Mouse (Mus musculus): ENCODE measurements around the gene Ripor3.

DNA sequence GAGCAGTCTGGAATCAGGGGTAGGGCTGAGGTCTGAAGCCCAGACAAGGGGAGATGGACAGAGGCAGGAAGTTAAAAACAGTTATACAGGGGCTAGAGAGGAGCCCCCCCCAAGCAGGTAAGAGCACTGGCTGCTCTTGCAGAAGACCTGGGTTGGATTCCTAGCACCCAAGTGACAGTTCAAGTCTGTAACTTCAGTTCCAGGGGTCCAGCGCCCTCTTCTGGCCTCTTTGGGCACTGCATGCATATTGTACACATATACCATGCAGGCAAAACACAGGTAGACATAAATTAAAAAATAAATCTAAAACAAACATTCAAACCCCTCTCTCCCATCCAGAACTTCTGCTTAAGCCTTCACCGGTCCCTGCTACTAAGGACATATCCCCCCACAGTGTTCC, 6.0 kb downstream of the Ripor3 start:
- TF ChIP-seq POLR2A (IDR thresholded peaks at IDR 0.05; ENCODE audit: insufficient read depth, low read length) (no peak), CTCF (IDR thresholded peaks at IDR 0.05; ENCODE audit: low read depth, low read length) (peak; percentile 71), EP300 (IDR thresholded peaks at IDR 0.05; ENCODE audit: insufficient read depth, low read depth, low read length) (no peak)
